Mouse (Mus musculus) ES-E14 (cell line): ENCODE measurements at regions not wholly inside any gene's neighbourhood (a gene's known extent, or its start where the extent isn't known, plus 50 kb on each side); places are given as distances from the start of the nearest gene placed in this dataset.

Experiments
- MAFK ChIP-seq: IDR thresholded peaks from 2 replicates; pipeline ENCODE4 v1.6.1; 2014; ENCODE audit warnings: mild to moderate bottlenecking, low read depth, low read length, inconsistent platforms; ENCODE audit not compliant: insufficient read depth
- ZC3H11A ChIP-seq: IDR thresholded peaks from 2 replicates; pipeline ENCODE4 v1.6.1; 2012; ENCODE audit warnings: low read depth, mild to moderate bottlenecking, inconsistent platforms, low read length, borderline replicate concordance
- ZNF384 ChIP-seq: IDR thresholded peaks from 2 replicates; pipeline ENCODE4 v1.6.1; 2012; ENCODE audit warnings: low read depth, low read length, inconsistent platforms

- no peak for TF ChIP-seq ZNF384
- no peak for TF ChIP-seq MAFK
- TF ChIP-seq ZC3H11A = no peak
Measured at GRCm38 (mm10) chr5:99165807-99166360, 128.7 kb upstream of the Prkg2 start.
